Mouse (Mus musculus): ENCODE data around the gene Pim3. TPM values are rescaled to one million over a fixed set of nuclear protein-coding genes. Genes with fewer than 3 reads are reported as not detected.

The Pim3 gene
- polyA plus RNA-seq, 1 experiment from 2014 or later, result 64.1 TPM

GRCm38 (mm10) chr15:88843486-88844097, 18.4 kb upstream of the Pim3 start:
- no peak overlapping the region for H3K4me3 ChIP-seq (ENCODE audit: low read length)
- H3K36me3 ChIP-seq (ENCODE audit: control insufficient read depth, insufficient read depth, low read length), result no peaks in the 10 kb centered on the region
- ATAC-seq (ENCODE audit: low read depth), result peak; percentile 43
- H3K9ac ChIP-seq (ENCODE audit: low read length), result peak overlapping the region; percentile 23; the same call in 1 of the 2 replicates
- peaks cover 21% of the 10 kb centered on the region for H3K4me1 ChIP-seq (replicated peaks; ENCODE audit: control insufficient read depth, insufficient read depth, low read length)
- H3K27me3 ChIP-seq (ENCODE audit: control insufficient read depth, insufficient read depth, low read depth, low read length), result no peaks in the 10 kb centered on the region
- H3K4me2 ChIP-seq (ENCODE audit: low read depth, low read length), result no peak overlapping the region
- 18% methylated on average over 8 of the region's 8 CpGs for WGBS
- no peaks in the 10 kb centered on the region for H3K9me3 ChIP-seq (ENCODE audit: control insufficient read depth, low read length)
- H3K27ac ChIP-seq (ENCODE audit: low read length), result peak overlapping the region; percentile 41; the same call in 1 of the 2 replicates

- ATAC-seq (ENCODE audit: low read depth), result no peak
Observed at GRCm38 (mm10) chr15:88844966-88845365, 17.0 kb upstream of the Pim3 start.

GRCm38 (mm10) chr15:88848661-88849060, 13.3 kb upstream of the Pim3 start:
- Histone ChIP-seq H3K27me3 (ENCODE audit: control insufficient read depth, insufficient read depth, low read depth, low read length) (no peaks in the 10 kb centered on the region), H3K4me2 (ENCODE audit: low read depth, low read length) (no peak overlapping the region), H3K27ac (ENCODE audit: low read length) (no peak overlapping the region), H3K4me3 (ENCODE audit: low read length) (no peak overlapping the region), H3K9ac (ENCODE audit: low read length) (no peak overlapping the region), H3K9me3 (ENCODE audit: control insufficient read depth, low read length) (no peaks in the 10 kb centered on the region), H3K4me1 (replicated peaks; ENCODE audit: control insufficient read depth, insufficient read depth, low read length) (peaks cover 28% of the 10 kb centered on the region), H3K36me3 (ENCODE audit: control insufficient read depth, insufficient read depth, low read length) (no peaks in the 10 kb centered on the region)
- 96% methylated on average over 1 of the region's 1 CpGs for WGBS
- no peak for ATAC-seq (ENCODE audit: low read depth)

More at GRCm38 (mm10) chr15:88844966-88845365, 17.0 kb upstream of the Pim3 start:
- H3K36me3 ChIP-seq (ENCODE audit: control insufficient read depth, insufficient read depth, low read length), result no peaks in the 10 kb centered on the region
- no peak overlapping the region for H3K4me3 ChIP-seq (ENCODE audit: low read length)
- no peaks in the 10 kb centered on the region for H3K27me3 ChIP-seq (ENCODE audit: control insufficient read depth, insufficient read depth, low read depth, low read length)
- no peak overlapping the region for H3K4me2 ChIP-seq (ENCODE audit: low read depth, low read length)
- 90% methylated on average over 7 of the region's 7 CpGs for WGBS
- H3K9ac ChIP-seq (ENCODE audit: low read length), result no peak overlapping the region
- no peak overlapping the region for H3K27ac ChIP-seq (ENCODE audit: low read length)
- peaks cover 12% of the 10 kb centered on the region for H3K4me1 ChIP-seq (replicated peaks; ENCODE audit: control insufficient read depth, insufficient read depth, low read length)
- no peaks in the 10 kb centered on the region for H3K9me3 ChIP-seq (ENCODE audit: control insufficient read depth, low read length)

GRCm38 (mm10) chr15:88849621-88850020, 12.4 kb upstream of the Pim3 start:
- no peaks in the 10 kb centered on the region for H3K9me3 ChIP-seq (ENCODE audit: control insufficient read depth, low read length)
- H3K36me3 ChIP-seq (ENCODE audit: control insufficient read depth, insufficient read depth, low read length), result no peaks in the 10 kb centered on the region
- peak overlapping the region; percentile 54 for H3K9ac ChIP-seq (ENCODE audit: low read length)
- no peak overlapping the region for H3K4me2 ChIP-seq (ENCODE audit: low read depth, low read length)
- H3K4me3 ChIP-seq (ENCODE audit: low read length), result no peak overlapping the region
- peaks cover 33% of the 10 kb centered on the region for H3K4me1 ChIP-seq (replicated peaks; ENCODE audit: control insufficient read depth, insufficient read depth, low read length)
- 94% methylated on average over 2 of the region's 2 CpGs for WGBS
- ATAC-seq (ENCODE audit: low read depth), result no peak
- H3K27ac ChIP-seq (ENCODE audit: low read length), result peak overlapping the region; percentile 99
- no peaks in the 10 kb centered on the region for H3K27me3 ChIP-seq (ENCODE audit: control insufficient read depth, insufficient read depth, low read depth, low read length)

GRCm38 (mm10) chr15:88850146-88850826, 11.7 kb upstream of the Pim3 start:
- Histone ChIP-seq H3K4me2 (ENCODE audit: low read depth, low read length) (no peak overlapping the region), H3K4me1 (replicated peaks; ENCODE audit: control insufficient read depth, insufficient read depth, low read length) (peaks cover 39% of the 10 kb centered on the region), H3K27ac (ENCODE audit: low read length) (peak overlapping the region; percentile 99), H3K4me3 (ENCODE audit: low read length) (no peak overlapping the region), H3K9ac (ENCODE audit: low read length) (peak overlapping the region; percentile 54), H3K27me3 (ENCODE audit: control insufficient read depth, insufficient read depth, low read depth, low read length) (no peaks in the 10 kb centered on the region), H3K36me3 (ENCODE audit: control insufficient read depth, insufficient read depth, low read length) (no peaks in the 10 kb centered on the region), H3K9me3 (ENCODE audit: control insufficient read depth, low read length) (no peaks in the 10 kb centered on the region)
- peak; percentile 87 for ATAC-seq (ENCODE audit: low read depth)
- 29% methylated on average over 10 of the region's 10 CpGs for WGBS

- Histone ChIP-seq H3K36me3 (ENCODE audit: control insufficient read depth, insufficient read depth, low read length) (no peaks in the 10 kb centered on the region), H3K27ac (ENCODE audit: low read length) (peak overlapping the region; percentile 99), H3K4me2 (ENCODE audit: low read depth, low read length) (peak overlapping the region; percentile 8; the same call in 1 of the 2 replicates), H3K4me1 (replicated peaks; ENCODE audit: control insufficient read depth, insufficient read depth, low read length) (peaks cover 45% of the 10 kb centered on the region), H3K27me3 (ENCODE audit: control insufficient read depth, insufficient read depth, low read depth, low read length) (no peaks in the 10 kb centered on the region), H3K9ac (ENCODE audit: low read length) (peak overlapping the region; percentile 54), H3K9me3 (ENCODE audit: control insufficient read depth, low read length) (no peaks in the 10 kb centered on the region), H3K4me3 (ENCODE audit: low read length) (no peak overlapping the region)
- peak; percentile 10 for ATAC-seq (ENCODE audit: low read depth)
- 29% methylated on average over 3 of the region's 3 CpGs for WGBS
Observed at GRCm38 (mm10) chr15:88851076-88851475, 10.9 kb upstream of the Pim3 start.

GRCm38 (mm10) chr15:88851507-88852149, 10.4 kb upstream of the Pim3 start:
- Histone ChIP-seq H3K9ac (ENCODE audit: low read length) (peak overlapping the region; percentile 54), H3K4me1 (replicated peaks; ENCODE audit: control insufficient read depth, insufficient read depth, low read length) (peaks cover 45% of the 10 kb centered on the region), H3K9me3 (ENCODE audit: control insufficient read depth, low read length) (no peaks in the 10 kb centered on the region), H3K36me3 (ENCODE audit: control insufficient read depth, insufficient read depth, low read length) (no peaks in the 10 kb centered on the region), H3K27me3 (ENCODE audit: control insufficient read depth, insufficient read depth, low read depth, low read length) (no peaks in the 10 kb centered on the region), H3K4me2 (ENCODE audit: low read depth, low read length) (peak overlapping the region; percentile 5; the same call in 1 of the 2 replicates), H3K27ac (ENCODE audit: low read length) (peak overlapping the region; percentile 99), H3K4me3 (ENCODE audit: low read length) (no peak overlapping the region)
- 52% methylated on average over 10 of the region's 10 CpGs for WGBS
- peak; percentile 80 for ATAC-seq (ENCODE audit: low read depth)

GRCm38 (mm10) chr15:88853106-88853505, 8.9 kb upstream of the Pim3 start:
- ATAC-seq (ENCODE audit: low read depth), result no peak
- H3K27me3 ChIP-seq (ENCODE audit: control insufficient read depth, insufficient read depth, low read depth, low read length), result no peaks in the 10 kb centered on the region
- 82% methylated on average over 9 of the region's 9 CpGs for WGBS
- no peak overlapping the region for H3K27ac ChIP-seq (ENCODE audit: low read length)
- no peaks in the 10 kb centered on the region for H3K9me3 ChIP-seq (ENCODE audit: control insufficient read depth, low read length)
- no peak overlapping the region for H3K4me3 ChIP-seq (ENCODE audit: low read length)
- H3K36me3 ChIP-seq (ENCODE audit: control insufficient read depth, insufficient read depth, low read length), result no peaks in the 10 kb centered on the region
- no peak overlapping the region for H3K9ac ChIP-seq (ENCODE audit: low read length)
- no peak overlapping the region for H3K4me2 ChIP-seq (ENCODE audit: low read depth, low read length)
- H3K4me1 ChIP-seq (replicated peaks; ENCODE audit: control insufficient read depth, insufficient read depth, low read length), result peaks cover 49% of the 10 kb centered on the region

All from lung, embryonic 16.5 days (tissue).